Mouse (Mus musculus) heart, embryonic 11.5 days (tissue): ENCODE measurements at regions not wholly inside any gene's neighbourhood (a gene's known extent, or its start where the extent isn't known, plus 50 kb on each side); places are given as distances from the start of the nearest gene placed in this dataset.

Experiments used
- ATAC-seq: fragments of 200-750 bp; cut with Nextera tagmentation; replicated peaks from 2 replicates; pipeline ENCODE4 v1.8.0; 2017; ENCODE audit warnings: moderate library complexity; ENCODE audit not compliant: insufficient number of reproducible peaks, low FRiP score, low TSS enrichment
- H3K27ac ChIP-seq: fragments of 300-500 bp; sonication (generic); 2 replicates; pipeline ENCODE4 v1.5.1; 2014; ENCODE audit warnings: mild to moderate bottlenecking, low read depth, low read length
- H3K27me3 ChIP-seq: fragments of 300-500 bp; sonication (generic); 2 replicates; pipeline ENCODE4 v1.6.1; 2014; ENCODE audit warnings: mild to moderate bottlenecking, low read length, mixed read lengths; ENCODE audit not compliant: control insufficient read depth, insufficient read depth
- H3K36me3 ChIP-seq: fragments of 300-500 bp; sonication (generic); 2 replicates; pipeline ENCODE4 v1.6.1; 2014; ENCODE audit warnings: mild to moderate bottlenecking, low read length, moderate library complexity, mixed read lengths; ENCODE audit not compliant: control insufficient read depth, insufficient read depth
- H3K4me1 ChIP-seq: fragments of 300-500 bp; sonication (generic); 2 replicates; pipeline ENCODE4 v1.6.1; 2014; ENCODE audit warnings: low read length; ENCODE audit not compliant: control insufficient read depth, insufficient read depth
- H3K4me2 ChIP-seq: fragments of 300-500 bp; sonication (generic); 2 replicates; pipeline ENCODE4 v1.6.1; 2014; ENCODE audit warnings: mild to moderate bottlenecking, moderate library complexity
- H3K4me3 ChIP-seq: fragments of 300-500 bp; sonication (generic); 2 replicates; pipeline ENCODE4 v1.5.1; 2014; ENCODE audit warnings: low read depth, low read length
- H3K9ac ChIP-seq: fragments of 300-500 bp; sonication (generic); 2 replicates; pipeline ENCODE4 v1.6.1; 2014; ENCODE audit warnings: mild to moderate bottlenecking, low read depth, low read length, moderate library complexity
- H3K9me3 ChIP-seq: fragments of 300-500 bp; sonication (generic); replicated peaks from 2 replicates; pipeline ENCODE4 v1.6.1; 2016; ENCODE audit warnings: low read length; ENCODE audit not compliant: control insufficient read depth
- WGBS: fragments of 180-500 bp; shearing (Covaris S2); extraction: QIAGEN DNeasy Blood & Tissue Kit; methylation state at CpG from one replicate; pipeline ENCODE4 v1.1.7; 2014; ENCODE audit not compliant: insufficient replicate concordance; 5-methylcytosine and 5-hydroxymethylcytosine counted together

DNA sequence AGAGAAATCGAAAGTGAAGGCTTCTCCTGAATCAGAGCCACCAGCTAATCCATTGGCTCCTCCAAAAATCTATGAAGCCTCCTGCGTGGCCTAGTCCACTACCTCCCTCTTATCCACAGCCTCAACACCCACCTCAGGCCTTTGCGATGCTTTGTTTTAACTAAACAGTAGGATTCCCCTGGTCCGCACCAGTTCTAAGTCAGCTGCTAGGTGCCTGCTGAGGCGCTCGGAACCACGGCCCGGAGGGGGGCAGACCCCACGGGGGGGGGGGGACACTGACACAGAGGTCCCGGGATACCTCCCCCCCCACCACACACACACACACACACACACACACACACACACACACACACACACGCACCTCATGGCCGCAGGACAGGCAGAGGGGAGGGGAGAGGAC lies 89.2 kb upstream of the Plcl2 start:
- 74% methylated on average over 10 of the region's 12 CpGs for WGBS
- H3K36me3 ChIP-seq = no peaks in the 10 kb centered on the region
- H3K4me2 ChIP-seq = no peak overlapping the region
- no peak overlapping the region for H3K9ac ChIP-seq
- H3K9me3 ChIP-seq = 0 out of 2 replicates have a peak, but pooled peaks cover 2% of the 10 kb centered on the region
- ATAC-seq = peak; percentile 91
- H3K27ac ChIP-seq = no peak overlapping the region
- H3K27me3 ChIP-seq = no peaks in the 10 kb centered on the region
- H3K4me3 ChIP-seq = no peak overlapping the region
- no peaks in the 10 kb centered on the region for H3K4me1 ChIP-seq

DNA sequence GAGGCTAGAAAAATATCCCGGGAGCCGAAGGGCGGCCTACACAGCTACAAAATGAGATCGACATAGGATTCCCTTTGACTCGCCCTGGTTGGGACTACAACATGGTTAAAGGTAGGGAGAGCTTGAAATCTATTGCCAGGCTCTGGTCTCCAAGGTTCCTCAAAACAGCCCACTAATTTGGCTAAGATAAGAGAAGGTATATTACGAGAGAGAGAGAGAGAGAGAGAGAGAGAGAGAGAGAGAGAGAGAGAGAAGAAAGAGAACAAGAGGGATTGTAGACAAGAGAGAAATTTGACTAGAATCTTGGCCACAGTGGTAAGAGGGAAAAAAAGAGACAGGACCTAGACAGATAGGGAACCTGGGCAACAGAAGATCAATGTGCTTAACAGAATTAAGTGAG lies 88.5 kb upstream of the Plcl2 start:
- Histone ChIP-seq H3K9me3 (0 out of 2 replicates have a peak, but pooled peaks cover 2% of the 10 kb centered on the region), H3K27ac (no peak overlapping the region), H3K9ac (no peak overlapping the region), H3K36me3 (no peaks in the 10 kb centered on the region), H3K27me3 (no peaks in the 10 kb centered on the region), H3K4me1 (no peaks in the 10 kb centered on the region), H3K4me3 (no peak overlapping the region), H3K4me2 (no peak overlapping the region)
- no peak for ATAC-seq
- WGBS = 92% methylated on average over 6 of the region's 6 CpGs

DNA sequence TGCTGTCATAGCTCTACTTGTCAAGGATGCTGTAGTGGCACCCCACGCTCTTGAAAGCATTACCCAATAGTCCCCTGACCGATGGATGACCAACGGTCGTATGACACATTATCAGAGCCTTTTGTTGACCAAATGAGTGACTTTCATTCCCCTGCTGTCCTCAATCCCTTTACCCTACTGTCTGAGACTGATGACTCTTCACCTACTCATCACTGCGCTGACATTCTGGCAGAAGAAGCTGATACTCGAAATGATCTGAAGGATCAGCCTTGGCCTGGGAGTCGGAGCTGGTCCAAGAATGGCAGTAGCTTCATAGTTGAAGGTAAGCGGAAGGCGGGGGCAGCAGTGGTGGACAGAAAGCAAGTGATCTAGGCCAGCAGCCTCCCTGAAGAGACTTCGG lies 87.7 kb upstream of the Plcl2 start:
- Histone ChIP-seq H3K4me2 (no peak overlapping the region), H3K4me3 (no peak overlapping the region), H3K27ac (no peak overlapping the region), H3K9me3 (0 out of 2 replicates have a peak, but pooled peaks cover 2% of the 10 kb centered on the region), H3K36me3 (no peaks in the 10 kb centered on the region), H3K27me3 (no peaks in the 10 kb centered on the region), H3K9ac (no peak overlapping the region), H3K4me1 (no peaks in the 10 kb centered on the region)
- ATAC-seq = no peak
- WGBS = 92% methylated on average over 10 of the region's 10 CpGs

DNA sequence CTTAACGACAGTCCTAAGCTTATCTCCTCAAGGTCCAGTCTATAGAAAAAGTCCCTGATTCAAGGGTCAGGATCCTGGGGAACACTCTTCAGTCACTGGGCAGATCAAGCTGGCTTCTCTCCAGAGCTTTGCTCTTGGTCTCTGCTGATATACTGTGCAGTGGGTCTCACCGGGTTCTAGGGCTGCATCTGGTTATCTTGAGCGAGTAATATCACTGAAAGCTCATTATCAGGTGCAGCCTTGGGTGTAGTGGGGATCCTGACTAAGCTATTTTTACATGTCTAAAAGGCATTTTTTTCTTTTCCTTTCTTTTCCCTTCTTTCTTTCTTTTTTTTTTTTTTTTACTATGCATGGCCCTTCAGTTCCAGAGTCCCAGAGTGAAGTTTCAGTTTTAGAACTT lies 84.1 kb upstream of the Plcl2 start:
- Histone ChIP-seq H3K4me3 (no peak overlapping the region), H3K9me3 (no peaks in the 10 kb centered on the region), H3K4me1 (no peaks in the 10 kb centered on the region), H3K27me3 (0 out of 2 replicates have a peak, but pooled peaks cover 2% of the 10 kb centered on the region), H3K4me2 (no peak overlapping the region), H3K9ac (no peak overlapping the region), H3K27ac (no peak overlapping the region), H3K36me3 (no peaks in the 10 kb centered on the region)
- peak; percentile 80 for ATAC-seq
- WGBS = 42% methylated on average over 3 of the region's 3 CpGs

DNA sequence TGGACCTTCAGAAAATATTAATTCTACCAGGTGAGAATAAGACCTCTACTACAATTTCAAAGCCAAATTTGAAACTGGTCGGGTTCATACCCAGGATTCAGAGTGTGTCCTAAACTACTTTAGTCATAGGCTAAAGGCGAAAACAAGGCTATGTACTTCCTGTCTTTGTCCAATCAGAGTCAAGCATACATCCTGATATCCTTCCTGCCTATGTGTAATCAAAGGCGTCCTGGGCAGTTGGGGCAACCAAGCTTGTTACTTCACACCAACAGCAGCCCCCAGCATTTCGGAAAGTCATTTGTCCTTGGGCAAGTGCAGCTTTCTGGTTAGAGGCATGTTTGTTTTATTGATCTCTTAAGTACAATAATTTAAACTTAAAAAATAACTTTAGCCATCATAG lies 83.7 kb upstream of the Plcl2 start:
- Histone ChIP-seq H3K4me3 (no peak overlapping the region), H3K4me2 (no peak overlapping the region), H3K36me3 (no peaks in the 10 kb centered on the region), H3K9me3 (no peaks in the 10 kb centered on the region), H3K27me3 (0 out of 2 replicates have a peak, but pooled peaks cover 2% of the 10 kb centered on the region), H3K27ac (no peak overlapping the region), H3K9ac (no peak overlapping the region), H3K4me1 (no peaks in the 10 kb centered on the region)
- ATAC-seq = no peak
- WGBS = 72% methylated on average over 4 of the region's 4 CpGs

DNA sequence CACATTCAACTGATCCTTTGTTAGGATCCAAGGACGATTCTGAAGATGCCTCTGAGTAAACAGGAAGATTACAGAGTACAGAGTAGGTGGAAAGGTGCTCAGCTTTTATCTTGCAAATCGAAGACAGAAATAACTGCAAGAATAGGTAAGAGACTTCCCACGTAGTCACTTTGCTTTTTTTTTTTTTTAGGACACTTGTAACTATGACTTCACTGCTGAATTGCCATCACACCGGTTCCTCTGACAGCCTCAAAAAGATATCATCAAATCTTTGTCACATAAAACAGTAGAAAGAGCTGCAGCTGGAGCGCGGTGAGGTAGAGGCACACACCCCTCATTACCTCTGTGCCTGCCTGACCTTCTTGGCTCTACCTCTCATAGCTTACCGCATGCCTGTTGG lies 83.1 kb upstream of the Plcl2 start:
- H3K4me1 ChIP-seq = no peaks in the 10 kb centered on the region
- 75% methylated on average over 7 of the region's 7 CpGs for WGBS
- 0 out of 2 replicates have a peak, but pooled peaks cover 2% of the 10 kb centered on the region for H3K27me3 ChIP-seq
- no peak overlapping the region for H3K27ac ChIP-seq
- ATAC-seq = no peak
- H3K9ac ChIP-seq = no peak overlapping the region
- H3K4me3 ChIP-seq = no peak overlapping the region
- H3K9me3 ChIP-seq = no peaks in the 10 kb centered on the region
- H3K36me3 ChIP-seq = no peaks in the 10 kb centered on the region
- H3K4me2 ChIP-seq = no peak overlapping the region

DNA sequence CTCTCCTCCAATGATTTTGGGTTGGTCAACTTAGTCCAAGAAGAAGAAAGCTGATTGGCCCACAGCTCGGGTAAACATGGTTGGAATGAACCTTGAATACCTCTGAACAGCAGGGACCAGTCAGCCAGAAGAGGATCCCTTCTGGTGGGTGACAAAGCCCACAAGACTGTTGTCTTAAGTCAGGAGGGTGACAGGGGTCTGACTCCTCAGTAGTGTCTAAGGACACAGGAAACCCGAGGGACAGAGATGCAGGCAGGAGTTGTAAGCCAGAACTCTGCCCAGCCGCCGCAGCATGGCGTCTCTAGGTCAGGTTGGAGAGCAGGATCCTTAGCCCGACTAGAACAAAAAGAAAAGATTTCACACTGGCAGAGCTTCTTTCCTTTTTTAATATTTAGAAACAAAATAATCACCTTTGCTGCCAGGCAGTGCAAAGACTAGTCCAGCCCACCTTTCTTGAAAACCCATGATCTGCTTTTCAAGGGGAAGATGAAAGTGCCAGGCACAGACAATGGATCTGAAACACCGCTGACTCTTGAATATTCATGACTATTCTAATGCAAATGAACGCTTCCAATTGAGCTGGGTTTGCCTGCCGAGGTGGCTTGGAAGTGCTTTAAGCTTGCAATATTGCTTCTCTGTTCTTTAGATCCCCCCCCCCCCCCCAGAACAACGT lies 81.7 kb upstream of the Plcl2 start:
- 31% methylated on average over 10 of the region's 10 CpGs for WGBS
- H3K36me3 ChIP-seq = no peaks in the 10 kb centered on the region
- H3K4me3 ChIP-seq = no peak overlapping the region
- ATAC-seq = no peak
- H3K9ac ChIP-seq = no peak overlapping the region
- no peaks in the 10 kb centered on the region for H3K4me1 ChIP-seq
- H3K9me3 ChIP-seq = no peaks in the 10 kb centered on the region
- H3K27me3 ChIP-seq = 0 out of 2 replicates have a peak, but pooled peaks cover 2% of the 10 kb centered on the region
- H3K27ac ChIP-seq = no peak overlapping the region
- peak overlapping the region; percentile 17; the same call in 1 of the 2 replicates for H3K4me2 ChIP-seq

DNA sequence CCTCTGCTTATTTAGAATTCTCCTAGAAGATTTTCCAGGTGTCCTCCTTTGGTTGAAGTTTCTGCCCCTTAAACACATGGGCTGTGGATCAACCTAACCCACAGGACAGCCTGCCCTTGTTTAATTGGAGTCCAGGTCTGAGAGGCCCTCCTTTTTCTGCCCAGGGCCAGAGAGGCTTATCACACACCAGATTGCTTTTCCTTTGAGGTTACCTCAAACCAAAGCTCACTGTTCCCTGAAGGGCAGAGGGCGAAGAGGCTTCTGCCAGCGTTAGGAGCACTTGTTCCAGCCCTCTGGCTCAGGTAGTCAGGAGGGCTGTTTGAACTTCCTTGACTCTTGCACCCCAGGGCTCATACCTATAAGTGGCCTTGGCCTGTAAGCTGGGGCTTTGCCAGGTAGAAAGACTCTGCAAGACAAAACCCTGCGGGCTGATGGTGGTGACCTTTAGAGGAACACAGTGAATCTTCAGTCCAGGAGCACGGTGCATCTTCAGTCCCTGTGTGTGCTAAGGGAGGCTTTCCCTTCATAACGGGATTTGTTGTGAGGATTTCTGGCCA lies 81.1 kb upstream of the Plcl2 start:
- Histone ChIP-seq H3K9ac (no peak overlapping the region), H3K4me1 (no peaks in the 10 kb centered on the region), H3K27ac (no peak overlapping the region), H3K36me3 (no peaks in the 10 kb centered on the region), H3K4me3 (no peak overlapping the region), H3K9me3 (no peaks in the 10 kb centered on the region), H3K27me3 (0 out of 2 replicates have a peak, but pooled peaks cover 2% of the 10 kb centered on the region), H3K4me2 (peak overlapping the region; percentile 17; the same call in 1 of the 2 replicates)
- no peak for ATAC-seq
- 49% methylated on average over 5 of the region's 5 CpGs for WGBS

DNA sequence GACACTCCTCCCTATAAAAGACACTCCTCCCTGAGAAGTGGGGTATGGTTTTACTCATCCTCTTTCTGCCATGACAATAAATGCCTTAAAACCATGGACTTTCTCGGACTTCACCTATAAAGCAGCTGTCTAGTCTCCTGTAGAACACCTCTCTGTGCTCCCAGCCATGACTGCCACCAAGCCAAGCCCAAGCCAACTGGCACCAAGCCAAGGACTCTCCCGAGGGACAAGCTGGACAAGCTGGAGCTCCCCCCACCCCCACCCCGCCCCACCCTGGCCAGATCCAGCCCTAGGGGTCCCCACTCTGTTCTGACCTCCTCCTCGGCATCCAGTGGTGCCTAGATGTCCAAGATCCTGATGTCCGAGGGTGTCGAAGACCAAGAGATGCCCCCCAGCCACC lies 76.6 kb upstream of the Plcl2 start:
- H3K9ac ChIP-seq = no peak overlapping the region
- no peaks in the 10 kb centered on the region for H3K4me1 ChIP-seq
- no peak overlapping the region for H3K27ac ChIP-seq
- no peak overlapping the region for H3K4me2 ChIP-seq
- H3K27me3 ChIP-seq = 0 out of 2 replicates have a peak, but pooled peaks cover 2% of the 10 kb centered on the region
- 68% methylated on average over 6 of the region's 6 CpGs for WGBS
- H3K9me3 ChIP-seq = no peaks in the 10 kb centered on the region
- no peak overlapping the region for H3K4me3 ChIP-seq
- no peaks in the 10 kb centered on the region for H3K36me3 ChIP-seq
- ATAC-seq = no peak
